14 mouse cellular contexts compared by ENCODE assay signal in genomic region chr17:66484965-66485364, GRCm38 (mm10). TPM values are rescaled to one million over a fixed set of nuclear protein-coding genes. Genes with fewer than 3 reads are reported as not detected.
"Had no signal": no experiment of that assay in that cellular context is flagged by ENCODE, and none has a peak within 500 bp of the region (broad histone marks: within the 10 kb centered on the region; RNA-seq: fewer than 3 reads in every experiment).

No protein-coding gene starts in this region.

- DNase-seq: gastrocnemius, postnatal 25 days had no signal

- H3K4me2 ChIP-seq: hindbrain, embryonic 12.5 days; hindbrain, embryonic 14.5 days; liver, embryonic 11.5 days; liver, embryonic 13.5 days; liver, embryonic 15.5 days had no signal

- H3K9me3 ChIP-seq: hindbrain, embryonic 12.5 days; intestine, embryonic 15.5 days; limb, embryonic 10.5 days; limb, embryonic 12.5 days; liver, embryonic 13.5 days; liver, embryonic 15.5 days had no signal

- H3K27ac ChIP-seq: gastrocnemius, adult 2 months; hindbrain, embryonic 12.5 days; hindbrain, embryonic 14.5 days; intestine, embryonic 15.5 days; layer of hippocampus, adult 2 months; left cerebral cortex, adult 2 months; limb, embryonic 12.5 days; liver, embryonic 13.5 days; liver, embryonic 15.5 days had no signal

- H3K9ac ChIP-seq: hindbrain, embryonic 12.5 days; hindbrain, embryonic 14.5 days; intestine, embryonic 15.5 days; limb, embryonic 12.5 days; liver, embryonic 13.5 days; liver, embryonic 15.5 days had no signal

- H3K27me3 ChIP-seq: hindbrain, embryonic 12.5 days had no signal

- H3K4me3 ChIP-seq: gastrocnemius, adult 2 months; hindbrain, embryonic 12.5 days; intestine, embryonic 15.5 days; layer of hippocampus, adult 2 months; left cerebral cortex, adult 2 months; limb, embryonic 10.5 days; limb, embryonic 12.5 days; liver, embryonic 13.5 days; liver, embryonic 15.5 days had no signal

- ATAC-seq: intestine, embryonic 15.5 days; intestine, postnatal 0 days had no signal

- H3K36me3 ChIP-seq: hindbrain, embryonic 12.5 days; intestine, embryonic 15.5 days; limb, embryonic 10.5 days; limb, embryonic 12.5 days; liver, embryonic 13.5 days; liver, embryonic 15.5 days had no signal

RNA-seq across cellular contexts. Expression of gene Mtcl1, which starts 35.4 kb away (rescaled TPM):
- total RNA-seq: granulocyte monocyte progenitor cell, adult 5-6 weeks had no signal
